Mouse (Mus musculus) forelimb bud, embryonic 11.5 days (tissue): Measurements from ENCODE around the gene Pard3b.
A peak's percentile ranks its signal among the peaks of the same experiment; 100 is the strongest.

ENCODE experiments used
- DNase-seq: peaks from one replicate; pipeline ENCODE4 v3.0.0-alpha.2; 2012; ENCODE audit warnings: low read depth, low spot score

Pard3b gene

DNA sequence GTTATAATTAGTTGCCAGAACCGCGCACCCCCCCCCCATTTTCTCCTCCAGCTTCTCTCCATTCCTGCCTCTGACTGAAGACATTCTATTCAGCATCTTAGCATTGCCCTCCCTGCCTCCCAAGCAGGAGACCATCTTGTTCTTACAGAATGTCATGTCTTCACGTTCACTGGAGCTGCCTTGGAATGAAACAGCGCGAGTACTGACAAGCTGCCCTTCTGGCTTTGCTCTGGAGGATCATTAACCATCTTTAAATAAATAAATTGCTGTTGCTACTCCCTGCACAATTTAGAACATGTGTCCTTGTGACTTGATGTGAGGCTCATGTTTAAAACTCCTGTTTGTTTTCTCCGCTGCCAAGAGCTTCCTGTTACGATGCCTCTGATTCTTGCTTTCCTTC is 432.5 kb downstream of the Pard3b start:
- no peak for DNase-seq

DNA sequence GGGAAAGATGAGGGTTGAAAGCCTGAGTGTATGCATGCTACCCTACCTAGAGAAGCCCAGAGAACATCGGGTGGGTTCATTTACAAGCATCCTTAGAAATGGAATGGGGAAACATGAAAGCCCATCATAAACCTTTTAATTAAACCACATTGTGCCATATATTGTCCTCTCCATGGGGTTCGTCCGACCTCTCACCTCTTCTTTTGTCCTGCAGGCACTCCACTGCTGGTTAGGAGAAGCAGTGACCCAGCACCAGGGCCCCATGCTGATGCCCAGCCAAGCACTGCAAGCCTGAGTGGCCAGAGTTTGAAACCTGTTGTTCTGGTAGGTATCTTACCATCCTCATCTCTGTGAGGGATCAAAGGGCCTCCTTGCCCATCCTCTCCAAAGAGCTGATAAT is 437.5 kb downstream of the Pard3b start:
- peak; percentile 17 for DNase-seq

DNA sequence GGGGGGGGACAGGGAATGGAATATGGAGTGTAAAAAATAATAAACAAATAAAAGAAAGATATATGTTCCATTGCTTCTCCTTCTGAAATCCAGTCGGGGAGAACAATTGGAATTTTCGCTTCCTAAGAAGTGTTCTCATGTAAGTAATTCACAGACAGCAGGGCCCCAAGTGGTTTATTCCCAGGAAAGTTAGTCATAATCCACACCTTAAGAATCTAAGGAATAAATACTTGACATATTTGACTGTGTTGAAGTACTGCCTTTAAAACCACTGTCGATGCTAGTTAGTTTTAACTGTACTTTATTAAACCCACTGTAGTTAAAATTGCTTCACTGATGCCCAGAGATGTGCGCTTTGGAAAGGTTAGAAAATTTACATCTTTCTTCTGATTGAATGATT is 442.5 kb downstream of the Pard3b start:
- DNase-seq = no peak

DNA sequence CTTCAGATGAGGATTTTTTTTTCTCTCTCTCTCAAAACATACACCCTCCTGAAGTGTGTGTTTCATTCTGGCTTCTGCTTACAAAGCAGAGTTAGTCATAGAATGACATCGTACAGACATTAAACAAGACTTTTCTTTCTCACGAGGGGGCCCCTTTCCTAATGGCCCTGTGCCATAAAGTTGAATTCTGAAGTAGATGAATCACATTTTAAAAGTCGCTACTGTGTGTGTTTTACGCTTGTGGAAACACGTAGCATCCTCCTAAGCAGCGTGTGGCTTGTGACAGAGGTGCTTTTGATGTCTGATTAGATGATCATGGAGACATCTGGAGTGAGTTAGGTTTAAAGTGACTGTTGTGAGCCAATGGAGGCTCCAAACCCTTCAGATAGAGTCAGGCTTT is 447.4 kb downstream of the Pard3b start:
- DNase-seq = peak; percentile 44

DNA sequence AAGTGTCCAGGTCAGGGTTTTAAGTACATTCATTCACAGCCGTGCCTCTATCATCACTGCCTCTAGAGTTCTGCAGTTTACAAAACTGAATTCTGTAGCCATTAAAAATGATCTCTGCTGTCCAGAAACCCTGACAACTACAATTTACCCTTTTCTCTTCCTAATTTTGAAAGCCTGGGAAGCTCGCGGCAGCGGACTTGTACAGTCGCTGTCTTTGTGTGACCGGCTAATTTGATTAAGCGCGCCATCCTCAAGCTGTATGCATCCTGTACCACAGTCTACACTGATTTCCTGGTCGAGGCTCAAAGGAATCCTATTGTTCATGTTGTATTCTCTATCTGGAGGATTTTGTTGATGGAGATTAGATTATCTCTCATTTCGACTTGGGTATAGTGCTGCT is 448.8 kb downstream of the Pard3b start:
- no peak for DNase-seq

DNA sequence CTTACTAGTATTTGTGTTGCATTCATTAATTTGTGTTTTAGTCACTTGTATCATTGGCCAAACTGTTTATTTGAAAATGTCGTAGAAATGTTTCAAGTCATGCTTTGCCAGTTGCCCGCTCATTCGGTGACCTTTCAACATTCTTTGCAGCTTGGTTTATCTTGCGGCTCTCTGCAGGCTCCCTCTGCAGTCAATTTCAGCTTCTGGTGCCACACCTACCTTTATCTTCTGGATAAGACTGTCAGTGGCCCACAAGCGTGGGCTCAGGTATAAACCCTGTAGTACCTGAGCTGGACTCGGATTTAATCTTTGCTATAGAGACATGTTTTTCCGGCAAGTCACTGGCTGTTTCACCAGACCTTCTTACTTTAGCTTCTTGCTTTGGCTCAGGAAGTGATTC is 456.3 kb downstream of the Pard3b start:
- no peak for DNase-seq

DNA sequence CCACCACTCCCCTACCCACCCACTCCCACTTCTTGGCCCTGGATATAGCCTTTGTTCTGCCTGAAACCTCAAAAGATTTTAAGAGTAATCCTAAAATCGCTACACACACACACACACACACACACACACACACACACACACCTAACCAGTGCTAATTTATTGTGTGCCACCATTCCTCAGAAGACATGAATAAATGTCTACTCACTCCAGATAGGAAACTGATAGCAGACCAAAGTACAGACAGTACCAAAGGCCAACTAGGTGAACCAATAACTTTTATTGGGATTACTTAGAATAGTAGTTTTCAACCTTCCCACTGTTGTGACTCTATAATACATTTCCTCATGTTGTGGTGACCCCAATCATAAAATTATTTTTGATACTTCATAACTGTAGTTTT is 483.8 kb downstream of the Pard3b start:
- no peak for DNase-seq

DNA sequence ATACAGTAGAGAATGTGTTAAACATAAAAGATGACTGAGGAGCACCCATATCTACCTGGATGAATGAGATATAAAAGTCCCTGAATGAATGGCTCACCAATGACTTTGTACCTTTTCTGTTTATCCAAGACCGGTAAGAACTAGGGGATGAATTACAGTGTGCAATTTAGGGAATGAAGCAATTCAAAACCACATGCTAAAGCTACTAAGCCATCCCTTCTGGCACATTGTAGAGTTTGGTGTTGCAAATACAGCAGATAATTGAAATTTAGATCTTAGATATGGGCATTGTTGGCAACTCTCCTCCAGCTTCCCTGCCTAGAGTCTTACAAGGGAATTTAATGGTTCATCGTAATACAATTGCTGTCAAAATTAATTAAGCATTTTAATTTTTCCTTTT is 490.6 kb downstream of the Pard3b start:
- DNase-seq = no peak

DNA sequence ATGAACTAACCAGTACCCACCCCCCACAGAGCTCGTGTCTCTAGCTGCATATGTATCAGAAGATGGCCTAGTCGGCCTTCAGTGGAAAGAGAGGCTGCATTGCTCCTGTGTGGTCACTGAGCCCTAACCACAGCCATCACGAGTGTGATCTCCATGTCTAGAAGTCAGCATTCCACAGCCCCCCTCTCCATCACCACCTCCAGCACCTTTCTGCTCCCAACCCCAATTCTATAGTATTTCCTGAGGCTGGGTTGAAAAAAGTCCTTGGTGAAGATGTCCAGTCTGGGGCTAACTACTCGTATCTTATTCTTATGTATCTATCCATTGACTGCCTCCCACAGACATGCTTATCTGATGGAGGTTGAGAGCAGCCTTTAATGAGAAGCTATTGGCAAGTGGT is 509.5 kb downstream of the Pard3b start:
- no peak for DNase-seq

DNA sequence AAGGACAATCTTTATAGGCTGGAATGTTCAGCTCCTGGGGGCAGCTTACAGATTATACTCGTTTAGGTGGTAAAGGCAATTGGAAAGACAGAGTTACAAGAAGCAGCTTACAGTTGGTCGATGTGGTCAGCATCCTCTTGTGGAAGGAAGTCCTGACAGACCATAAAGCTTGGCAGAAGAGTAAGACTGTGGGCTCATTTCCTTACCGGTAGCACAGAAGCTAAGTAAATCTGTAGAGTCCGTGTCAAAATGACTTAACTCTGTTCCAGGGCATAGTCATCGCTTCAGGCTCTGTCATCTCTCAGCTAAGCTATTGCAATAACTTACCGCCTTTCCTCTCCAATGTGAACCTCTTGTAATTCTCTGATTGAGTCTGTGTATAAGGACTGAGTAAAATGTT is 510.2 kb downstream of the Pard3b start:
- DNase-seq = no peak

DNA sequence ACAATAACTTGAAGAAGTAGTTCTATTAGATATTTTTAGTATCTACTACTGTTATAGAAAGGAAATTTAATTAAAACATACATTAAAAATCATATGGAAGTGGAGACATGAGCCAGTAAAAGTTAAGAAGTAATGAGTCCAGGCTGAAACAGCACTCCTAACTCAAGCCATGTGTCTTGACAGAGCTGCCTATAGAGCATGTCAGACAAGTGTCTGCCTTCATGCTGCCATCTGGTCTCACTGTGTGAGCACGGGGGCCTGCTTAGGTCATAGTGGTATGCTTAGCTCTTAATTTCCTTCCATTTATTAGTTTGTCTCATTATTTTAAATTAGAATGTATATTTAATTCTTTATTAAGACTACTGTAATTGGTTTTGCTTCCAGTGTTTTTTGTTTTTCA is 517.3 kb downstream of the Pard3b start:
- peak; percentile 64 for DNase-seq

DNA sequence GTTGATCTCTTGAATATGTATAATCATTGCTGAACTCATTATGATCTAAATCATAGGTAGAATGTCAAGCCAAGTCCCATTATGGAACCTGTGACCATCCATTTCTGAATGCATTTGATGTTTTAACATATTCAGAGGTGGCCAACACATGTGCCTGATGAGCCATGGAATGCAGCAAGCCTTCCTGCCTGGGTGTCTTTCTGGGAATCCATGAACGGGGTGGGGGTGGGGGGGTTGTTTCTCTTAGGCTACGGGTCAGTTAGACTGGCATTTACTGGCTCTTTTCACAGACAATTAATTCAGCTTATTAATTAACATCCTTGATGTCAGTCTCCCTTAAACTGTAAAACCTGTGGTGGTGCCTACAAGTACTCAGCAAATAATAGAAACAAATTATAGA is 521.0 kb downstream of the Pard3b start:
- no peak for DNase-seq

DNA sequence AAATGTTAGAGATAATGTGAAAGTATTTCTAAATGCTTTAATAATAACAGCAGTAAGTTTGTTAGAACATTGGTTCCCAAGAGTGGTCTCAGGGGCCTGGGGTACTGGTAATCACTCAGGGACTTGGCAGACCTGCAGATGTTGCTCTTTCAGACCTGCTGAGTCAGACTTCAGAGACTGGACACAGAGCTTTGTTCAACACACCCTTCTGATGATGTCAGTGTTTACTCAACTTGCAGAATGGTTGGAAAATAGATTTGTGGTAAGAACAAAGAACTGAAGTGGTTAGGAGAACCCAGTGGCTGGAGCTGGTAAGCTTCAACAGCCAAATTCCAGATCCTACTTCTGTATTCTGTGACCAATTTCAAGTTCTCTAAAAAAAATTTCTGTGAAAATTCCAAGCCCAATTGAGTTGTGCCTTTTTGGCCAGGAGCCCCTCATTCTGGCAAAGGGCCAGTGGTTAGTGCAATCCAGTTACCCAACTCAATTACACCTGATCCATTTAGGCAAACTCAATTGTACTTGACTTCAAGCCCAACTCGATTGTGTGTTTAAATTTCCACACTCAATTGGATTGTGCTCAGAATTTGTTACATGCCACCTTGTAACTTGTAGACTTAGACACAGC is 536.5 kb downstream of the Pard3b start:
- DNase-seq = no peak

DNA sequence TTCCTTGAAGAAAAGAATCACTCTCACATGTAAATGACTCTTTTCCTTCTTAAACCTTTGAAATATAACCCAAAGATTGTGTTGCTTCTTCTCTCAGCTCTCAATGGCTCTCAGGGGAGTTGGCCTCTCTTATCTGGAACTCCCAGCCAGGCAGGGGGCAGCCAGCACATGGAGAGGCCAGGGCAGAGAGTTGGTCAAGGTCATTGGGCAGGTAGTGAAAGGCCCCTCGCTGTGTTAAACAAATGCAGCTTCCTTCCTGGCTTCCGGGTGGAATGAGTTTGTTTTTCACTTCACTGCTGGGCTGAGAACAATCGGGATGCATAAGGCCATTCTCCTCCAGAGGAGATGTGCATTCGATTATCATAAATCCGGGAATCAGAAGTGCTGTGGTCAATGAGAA is 543.0 kb downstream of the Pard3b start:
- no peak for DNase-seq

DNA sequence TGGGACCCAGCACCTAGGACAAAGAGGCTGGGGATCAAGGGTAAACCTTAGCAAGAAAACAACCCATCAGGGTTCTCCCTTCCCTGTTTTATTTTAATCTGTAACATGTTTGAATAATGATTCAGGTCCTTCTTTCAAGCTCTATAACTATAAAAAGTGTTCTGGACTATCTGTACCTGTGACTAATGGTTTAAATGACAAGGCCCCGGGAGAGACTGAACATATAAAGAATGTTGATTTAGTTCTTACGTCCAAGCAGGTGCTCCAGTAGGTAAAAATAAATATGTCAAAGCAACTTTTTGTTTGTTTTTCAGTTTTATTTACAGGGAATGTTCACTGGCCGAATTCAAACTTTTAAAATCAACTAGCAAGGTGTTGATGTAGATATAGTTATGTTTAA is 544.0 kb downstream of the Pard3b start:
- DNase-seq = no peak

DNA sequence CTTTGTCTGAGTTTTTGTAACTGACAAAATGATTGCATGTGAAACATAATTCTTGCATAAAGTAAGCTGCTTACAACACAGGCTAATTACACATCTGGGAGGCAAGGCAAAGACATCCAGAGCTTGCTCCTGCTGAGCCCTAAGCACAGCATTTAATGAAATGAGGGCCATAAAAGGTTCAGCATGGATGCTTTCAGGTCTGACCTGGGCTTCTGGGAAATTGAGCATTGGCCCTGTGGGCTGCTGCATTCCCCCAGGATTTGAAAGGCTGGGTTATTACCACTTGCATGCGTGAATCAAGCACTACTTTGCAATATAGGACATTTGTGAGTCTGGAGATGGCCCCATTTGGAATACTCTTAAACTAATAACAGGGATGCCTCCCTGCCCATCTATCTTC is 552.2 kb downstream of the Pard3b start:
- peak; percentile 77 for DNase-seq

DNA sequence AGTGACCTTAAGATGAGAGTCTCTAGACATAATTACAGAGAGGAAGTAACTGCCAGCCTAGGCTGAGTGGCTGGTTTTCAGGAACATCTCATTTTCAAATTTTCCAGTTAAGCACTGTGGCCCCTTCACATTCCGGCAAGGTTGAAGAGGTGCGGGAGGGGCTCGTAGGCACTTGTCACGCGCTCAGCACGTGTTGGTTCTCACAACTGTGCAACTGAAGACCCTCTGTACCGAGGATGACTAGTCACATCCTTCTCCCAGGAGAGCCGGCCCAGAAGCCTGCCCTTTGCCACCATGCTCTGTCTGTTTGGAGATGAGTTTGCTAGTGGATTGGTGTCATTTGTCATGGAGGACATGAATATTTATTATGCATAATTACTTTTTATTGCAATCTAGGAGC is 558.9 kb downstream of the Pard3b start:
- DNase-seq = no peak

DNA sequence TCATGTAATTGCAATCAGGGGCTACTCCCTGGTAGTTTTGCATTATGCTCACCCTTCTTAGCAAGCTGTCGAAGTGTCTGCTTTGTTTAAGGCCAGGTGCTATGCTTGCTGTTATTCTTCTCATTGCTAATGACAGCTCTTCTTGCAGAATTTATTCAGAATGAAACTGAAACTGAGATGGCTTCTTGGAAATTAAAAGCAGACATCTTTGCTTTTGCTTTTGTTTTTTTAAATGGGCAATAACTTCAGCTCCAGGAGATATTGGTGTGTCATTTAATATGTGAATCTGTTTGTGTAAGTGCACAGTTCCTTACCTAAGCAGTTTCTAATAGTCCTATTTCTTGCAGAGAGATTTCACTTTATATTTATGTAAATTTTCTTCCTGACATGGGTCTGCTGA is 562.3 kb downstream of the Pard3b start:
- no peak for DNase-seq

DNA sequence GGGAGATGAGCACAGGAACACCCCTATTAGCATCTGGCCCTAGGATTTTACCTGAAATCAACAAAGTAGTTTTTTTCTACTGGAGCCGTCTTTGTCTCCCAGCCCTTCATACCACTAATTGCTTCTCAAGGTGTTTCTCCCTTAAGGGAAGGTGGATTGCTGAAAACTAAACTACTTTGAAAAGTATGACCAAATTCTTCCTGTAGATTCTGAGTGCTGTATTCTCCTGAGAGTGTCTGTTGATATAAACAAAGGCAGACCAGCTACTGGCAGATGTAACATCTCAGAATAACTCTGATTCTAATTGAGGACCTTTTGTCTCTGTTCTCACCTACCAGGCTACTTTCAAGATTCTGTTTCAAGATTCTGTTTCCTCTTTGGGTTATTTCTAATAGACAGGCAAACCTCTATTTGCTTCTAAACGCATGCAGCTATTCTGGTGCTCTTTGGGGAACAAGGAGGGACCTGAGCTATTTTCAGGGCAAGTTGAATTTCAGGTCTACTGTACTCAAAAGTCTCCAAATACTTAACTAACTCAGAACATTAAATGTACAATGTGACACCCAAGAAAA is 563.1 kb downstream of the Pard3b start:
- DNase-seq = no peak

DNA sequence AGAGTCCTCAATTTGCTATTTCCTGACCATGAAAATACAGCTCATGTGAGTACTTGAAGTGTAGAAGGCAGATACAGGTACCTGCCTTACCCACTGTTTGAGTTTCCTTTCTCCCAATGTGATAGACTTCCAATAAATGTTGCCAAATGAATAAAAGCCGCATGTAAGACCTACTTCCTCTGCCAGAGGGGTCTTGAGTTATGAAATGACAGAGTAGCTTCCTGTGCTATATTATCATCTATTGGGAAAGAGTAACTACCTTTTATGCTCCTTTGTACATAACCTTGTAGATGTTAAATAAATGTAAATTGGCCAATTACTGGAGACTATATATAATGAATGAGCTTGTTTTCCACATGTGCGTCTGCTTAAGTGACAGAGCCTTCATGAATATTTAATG is 574.7 kb downstream of the Pard3b start:
- no peak for DNase-seq

DNA sequence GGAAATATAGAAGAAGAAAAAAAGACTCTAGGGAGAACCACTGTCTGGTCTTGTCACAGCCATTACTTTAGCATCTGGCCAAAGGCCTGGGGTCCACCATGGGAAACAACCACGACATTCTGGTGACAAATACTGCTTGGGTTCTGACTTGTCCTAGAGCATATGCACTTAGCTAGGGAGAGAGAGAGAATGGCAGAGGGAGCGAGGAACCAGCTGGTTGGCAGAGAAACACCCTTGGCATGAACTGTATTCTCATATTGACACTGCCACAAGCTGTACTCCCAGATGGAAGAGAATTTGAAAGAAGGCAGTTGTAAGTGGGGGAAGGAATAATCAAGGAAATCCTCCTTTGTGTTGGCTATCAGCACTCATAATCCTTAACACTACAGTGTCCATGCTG is 577.2 kb downstream of the Pard3b start:
- DNase-seq = no peak

DNA sequence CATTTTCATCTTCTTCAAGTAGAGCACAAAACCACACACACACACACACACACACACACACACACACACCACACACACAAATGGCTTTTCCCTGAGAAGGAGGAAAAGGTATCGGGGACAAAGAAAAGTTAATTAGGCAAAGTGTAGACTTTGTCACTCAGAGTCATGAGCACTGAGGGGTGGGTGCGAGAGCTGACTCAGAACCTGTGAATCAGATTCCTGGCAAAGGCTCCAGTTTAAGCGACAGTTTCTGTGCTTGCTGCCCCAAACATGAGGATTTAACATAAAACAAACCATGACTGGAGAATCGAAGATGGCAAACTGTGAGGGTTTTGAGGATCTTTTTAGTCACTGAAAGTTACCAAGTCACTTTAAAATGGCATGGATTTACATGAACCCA is 577.9 kb downstream of the Pard3b start:
- no peak for DNase-seq

DNA sequence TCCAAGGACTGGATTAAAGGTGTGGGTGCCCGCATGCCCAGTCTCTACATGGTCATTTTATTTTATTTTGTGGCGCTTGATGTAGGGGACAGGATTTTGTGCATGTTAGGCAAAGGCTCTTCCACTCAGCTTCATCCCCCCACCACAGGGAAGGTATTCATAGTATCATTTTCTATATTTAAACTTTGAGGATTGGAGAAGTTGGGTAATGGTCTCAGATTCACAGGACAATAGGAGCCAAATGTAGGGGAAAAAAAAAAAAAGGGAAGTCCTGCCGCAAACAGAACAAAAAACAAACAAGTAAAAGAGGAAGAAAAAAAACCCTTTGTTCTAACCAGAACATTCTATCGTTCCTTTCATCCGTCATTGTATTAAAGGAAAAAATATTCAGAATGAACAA is 590.5 kb downstream of the Pard3b start:
- no peak for DNase-seq

DNA sequence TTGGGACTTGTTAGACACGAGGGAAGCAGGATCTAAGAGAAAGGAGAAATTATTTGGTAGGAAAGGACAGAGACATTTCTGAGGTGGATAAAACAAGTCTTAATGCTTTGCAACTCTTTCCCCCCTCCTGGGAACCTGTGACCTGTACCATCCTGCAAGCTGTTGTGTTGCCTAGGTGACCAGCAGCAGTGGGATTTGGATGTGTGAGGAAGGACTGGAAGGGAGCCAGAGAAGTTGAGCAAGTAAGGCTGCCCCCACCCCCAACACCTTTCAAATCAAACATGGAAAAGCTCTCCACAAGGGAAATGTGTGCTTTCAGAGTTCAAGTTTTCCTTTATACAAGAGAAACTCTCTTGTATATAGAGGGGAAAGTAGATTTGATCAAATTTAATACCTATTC is 595.4 kb downstream of the Pard3b start:
- no peak for DNase-seq
